Mouse (Mus musculus) layer of hippocampus, adult 9-10 months (tissue): Measurements from ENCODE around the gene Gm4792.

Source experiments
- DNase-seq: peaks from one replicate; pipeline ENCODE4 v3.0.0; 2022; ENCODE audit warnings: low spot score

Gm4792 gene

GRCm38 (mm10) chr10:94298471-94298870, at the start of gene Gm4792:
TSS of gene Gm4792 (minus strand) at chr10:94298703.
- no peak for DNase-seq

GRCm38 (mm10) chr10:94347959-94348358, 49.5 kb upstream of the Gm4792 start:
- no peak for DNase-seq

GRCm38 (mm10) chr10:94347296-94347695, 48.8 kb upstream of the Gm4792 start:
- DNase-seq = no peak

GRCm38 (mm10) chr10:94346596-94346995, 48.1 kb upstream of the Gm4792 start:
- DNase-seq = no peak

GRCm38 (mm10) chr10:94345509-94346252, 47.2 kb upstream of the Gm4792 start:
- DNase-seq = no peak

- DNase-seq = no peak
Measured at GRCm38 (mm10) chr10:94344631-94345417, 46.3 kb upstream of the Gm4792 start.

- no peak for DNase-seq
Measured at GRCm38 (mm10) chr10:94343581-94343980, 45.1 kb upstream of the Gm4792 start.

- no peak for DNase-seq
Measured at GRCm38 (mm10) chr10:94342256-94342655, 43.8 kb upstream of the Gm4792 start.

GRCm38 (mm10) chr10:94341501-94341900, 43.0 kb upstream of the Gm4792 start:
- no peak for DNase-seq

- no peak for DNase-seq
Measured at GRCm38 (mm10) chr10:94336071-94336470, 37.6 kb upstream of the Gm4792 start.

- DNase-seq = no peak
Measured at GRCm38 (mm10) chr10:94335047-94335446, 36.5 kb upstream of the Gm4792 start.

- no peak for DNase-seq
Measured at GRCm38 (mm10) chr10:94333328-94333727, 34.8 kb upstream of the Gm4792 start.

GRCm38 (mm10) chr10:94332358-94333137, 34.0 kb upstream of the Gm4792 start:
- DNase-seq = no peak

- no peak for DNase-seq
Measured at GRCm38 (mm10) chr10:94329962-94330361, 31.5 kb upstream of the Gm4792 start.

GRCm38 (mm10) chr10:94318574-94318973, 20.1 kb upstream of the Gm4792 start:
- DNase-seq = no peak

GRCm38 (mm10) chr10:94313146-94313545, 14.6 kb upstream of the Gm4792 start:
- DNase-seq = no peak

- no peak for DNase-seq
Measured at GRCm38 (mm10) chr10:94312007-94312715, 13.7 kb upstream of the Gm4792 start.

- no peak for DNase-seq
Measured at GRCm38 (mm10) chr10:94311511-94312006, 13.1 kb upstream of the Gm4792 start, which contains the start of gene Tmcc3. TSS of gene Tmcc3 (plus strand) at chr10:94311949.

GRCm38 (mm10) chr10:94310499-94311267, 12.2 kb upstream of the Gm4792 start:
- no peak for DNase-seq

GRCm38 (mm10) chr10:94305526-94305925, 7.0 kb upstream of the Gm4792 start:
- DNase-seq = no peak
